Mouse (Mus musculus): ENCODE data around the gene Ear2. TPM values are rescaled to one million over a fixed set of nuclear protein-coding genes. Genes with fewer than 3 reads are reported as not detected.
A peak's percentile ranks its signal among the peaks of the same experiment; 100 is the strongest.
"Not testable (repeated sequence)": the region's sequence is repeated elsewhere in the genome, so short reads cannot be mapped to it uniquely, and the experiment has no call there.

Ear2 gene
- not detected for total RNA-seq (2021)
- long read RNA-seq, experiment 1 = 0 reads
- long read RNA-seq, experiment 2 = 0 reads

GRCm38 (mm10) chr14:44102354-44102753 is at the start of gene Ear2:
Gene Ear2, plus strand, starts transcription at chr14:44102654.
- not testable (repeated sequence) for DNase-seq (ENCODE audit: low spot score in 2 of 2)

GRCm38 (mm10) chr14:44067879-44068278 is 34.6 kb upstream of the Ear2 start:
- DNase-seq (ENCODE audit: low spot score in 2 of 2) = peak; percentile 8 to 10

GRCm38 (mm10) chr14:44070595-44070994 is 31.9 kb upstream of the Ear2 start:
- DNase-seq (ENCODE audit: low spot score in 2 of 2) = not testable (repeated sequence)

GRCm38 (mm10) chr14:44077785-44078341 is 24.6 kb upstream of the Ear2 start:
- DNase-seq (ENCODE audit: low spot score in 2 of 2) = not testable (repeated sequence)

GRCm38 (mm10) chr14:44086588-44086987 is 15.9 kb upstream of the Ear2 start:
- not testable (repeated sequence) for DNase-seq (ENCODE audit: low spot score in 2 of 2)

GRCm38 (mm10) chr14:44087535-44087934 is 14.9 kb upstream of the Ear2 start:
- DNase-seq (ENCODE audit: low spot score in 2 of 2) = not testable (repeated sequence)

- not testable (repeated sequence) for DNase-seq (ENCODE audit: low spot score in 2 of 2)
Measured at GRCm38 (mm10) chr14:44091524-44091923, 10.9 kb upstream of the Ear2 start.

- DNase-seq (ENCODE audit: low spot score in 2 of 2) = not testable (repeated sequence)
Measured at GRCm38 (mm10) chr14:44094445-44094844, 8.0 kb upstream of the Ear2 start.

GRCm38 (mm10) chr14:44100030-44100429 is 2.4 kb upstream of the Ear2 start:
- not testable (repeated sequence) for DNase-seq (ENCODE audit: low spot score in 2 of 2)

GRCm38 (mm10) chr14:44110981-44111380 is 8.5 kb downstream of the Ear2 start:
- no peak for DNase-seq (ENCODE audit: low spot score in 2 of 2)

- DNase-seq (ENCODE audit: low spot score in 2 of 2) = not testable (repeated sequence)
Measured at GRCm38 (mm10) chr14:44123551-44123950, 21.1 kb downstream of the Ear2 start, which contains the start of gene Gm3327. Gene Gm3327, plus strand, starts transcription at chr14:44123851.

Other genes starting within 250 kb of the Ear2 start
- gene Ear1, start 227.1 kb upstream of the Ear2 start, total RNA-seq (2021) = not detected
- gene Ear10, start 179.1 kb upstream of the Ear2 start, total RNA-seq (2021) = not detected
- not detected for gene Gm8113, start 177.3 kb upstream of the Ear2 start, total RNA-seq (2021)
- not detected for gene Ang5, start 145.6 kb upstream of the Ear2 start, total RNA-seq (2021)
- not detected for gene Ang6, start 100.4 kb upstream of the Ear2 start, total RNA-seq (2021)
- not detected for gene Gm3327, start 21.2 kb downstream of the Ear2 start, total RNA-seq (2021)
- not detected for gene Gm8212, start 95.0 kb downstream of the Ear2 start, total RNA-seq (2021)
- gene 4930503E14Rik, start 110.6 kb downstream of the Ear2 start, total RNA-seq (2021) = under 1 TPM in 1 of 2 experiments, not detected in 1; 0.73 TPM
- gene Gm8220, start 182.9 kb downstream of the Ear2 start, total RNA-seq (2021) = not detected
- not detected for gene Gm5930, start 235.9 kb downstream of the Ear2 start, total RNA-seq (2021)

All from left cerebral cortex, adult 18-20 months (tissue).